Mouse (Mus musculus) MEL (cell line): ENCODE results near the gene Ndrg2. TPM values are rescaled to one million over a fixed set of nuclear protein-coding genes. Genes with fewer than 3 reads are reported as not detected.

Experiments
- DNase-seq: peaks from one replicate; pipeline ENCODE4 v3.0.0; 2011; ENCODE audit warnings: low read depth, low spot score
- H3K27ac ChIP-seq: 2 replicates; pipeline ENCODE4 v1.5.1; 2012; ENCODE audit warnings: low read depth, mild to moderate bottlenecking, control low read depth, low read length, moderate library complexity; ENCODE audit not compliant: control insufficient read depth
- H3K27me3 ChIP-seq, 2 experiments: fragments of 150-350 bp in 1 of 2; sonication (generic) in 1 of 2; 2 replicates each; pipeline ENCODE4 v1.6.1; 2012; ENCODE audit warnings: low read length in 2 of 2, mild to moderate bottlenecking in 2 of 2, improper control_type of control experiment in 1 of 2, moderate library complexity in 1 of 2; ENCODE audit not compliant: insufficient read depth in 2 of 2, control insufficient read depth in 1 of 2
- H3K36me3 ChIP-seq, 2 experiments: 2 replicates each; pipeline ENCODE4 v1.6.1; 2012 to 2014; ENCODE audit warnings: low read length in 2 of 2, improper control_type of control experiment in 1 of 2, inconsistent platforms in 1 of 2, mild to moderate bottlenecking in 1 of 2; ENCODE audit not compliant: insufficient read depth in 2 of 2, control insufficient read depth in 1 of 2
- H3K4me1 ChIP-seq, 2 experiments: fragments of 150-350 bp in 1 of 2; sonication (generic) in 1 of 2; 2 replicates each; pipeline ENCODE4 v1.6.1; 2012; ENCODE audit warnings: low read length in 2 of 2, improper control_type of control experiment in 1 of 2, mild to moderate bottlenecking in 1 of 2; ENCODE audit not compliant: insufficient read depth in 2 of 2, control insufficient read depth in 1 of 2
- H3K4me3 ChIP-seq, 2 experiments: fragments of 150-350 bp in 1 of 2; sonication (generic) in 1 of 2; 2 replicates each; pipeline ENCODE4 v1.5.1; 2012; ENCODE audit warnings: low read depth in 2 of 2, low read length in 2 of 2, mild to moderate bottlenecking in 2 of 2, moderate library complexity in 2 of 2, control low read depth in 1 of 2, improper control_type of control experiment in 1 of 2; ENCODE audit not compliant: control insufficient read depth in 1 of 2, insufficient read depth in 1 of 2
- H3K79me2 ChIP-seq: 2 replicates; pipeline ENCODE4 v1.6.1; 2012; ENCODE audit warnings: mild to moderate bottlenecking, low read length, moderate library complexity; ENCODE audit not compliant: control insufficient read depth, poor library complexity, insufficient read depth
- H3K9ac ChIP-seq: 2 replicates; pipeline ENCODE4 v1.6.1; 2012; ENCODE audit warnings: low read depth, mild to moderate bottlenecking, control low read depth, low read length, moderate library complexity; ENCODE audit not compliant: control insufficient read depth, poor library complexity, severe bottlenecking
- H3K9me3 ChIP-seq: fragments of 150-350 bp; sonication (generic); replicated peaks from 2 replicates; pipeline ENCODE4 v1.6.1; 2012; ENCODE audit warnings: mild to moderate bottlenecking, low read length, improper control_type of control experiment, moderate library complexity; ENCODE audit not compliant: insufficient read depth
- CHD1 ChIP-seq: IDR thresholded peaks from 2 replicates; pipeline ENCODE4 v1.6.1; 2012; ENCODE audit warnings: low read depth, mild to moderate bottlenecking, inconsistent platforms, low read length, improper control_type of control experiment
- CTCF ChIP-seq, 3 experiments: IDR thresholded peaks in 2 of 3; conservative IDR thresholded peaks in 1 of 3; 2 replicates each; pipeline ENCODE4 v1.5.1; 2011 to 2012; ENCODE audit warnings: low read length in 3 of 3, low read depth in 2 of 3, mild to moderate bottlenecking in 2 of 3, improper control_type of control experiment in 1 of 3, inconsistent platforms in 1 of 3, mixed read lengths in 1 of 3, moderate library complexity in 1 of 3; ENCODE audit not compliant: control insufficient read depth in 1 of 3, insufficient read depth in 1 of 3, poor library complexity in 1 of 3, severe bottlenecking in 1 of 3
- EP300 ChIP-seq, 2 experiments: IDR thresholded peaks; 2 replicates each; pipeline ENCODE4 v1.6.1; 2011; ENCODE audit warnings: improper control_type of control experiment in 2 of 2, low read length in 2 of 2, low read depth in 1 of 2, mild to moderate bottlenecking in 1 of 2
- ETS1 ChIP-seq: IDR thresholded peaks from 2 replicates; pipeline ENCODE4 v1.6.1; 2012; ENCODE audit warnings: low read depth, mild to moderate bottlenecking, inconsistent platforms, low read length, improper control_type of control experiment, moderate library complexity
- HCFC1 ChIP-seq: IDR thresholded peaks from 2 replicates; pipeline ENCODE4 v1.6.1; 2012; ENCODE audit warnings: low read depth, mild to moderate bottlenecking, inconsistent platforms, low read length, improper control_type of control experiment, moderate library complexity
- JUND ChIP-seq: IDR thresholded peaks from 2 replicates; pipeline ENCODE4 v1.6.1; 2011; ENCODE audit warnings: low read depth, mild to moderate bottlenecking, improper control_type of control experiment, low read length
- MEF2A ChIP-seq: IDR thresholded peaks from 2 replicates; pipeline ENCODE4 v1.6.1; 2014; ENCODE audit warnings: low read depth, mild to moderate bottlenecking, inconsistent platforms, low read length, improper control_type of control experiment; ENCODE audit not compliant: poor library complexity, insufficient replicate concordance, severe bottlenecking; ENCODE audit errors: extremely low read depth
- MXI1 ChIP-seq: IDR thresholded peaks from 2 replicates; pipeline ENCODE4 v1.6.1; 2011; ENCODE audit warnings: mild to moderate bottlenecking, low read depth, low read length, improper control_type of control experiment
- MYB ChIP-seq: IDR thresholded peaks from 2 replicates; pipeline ENCODE4 v1.6.1; 2011; ENCODE audit warnings: mild to moderate bottlenecking, low read depth, low read length, improper control_type of control experiment
- MYC ChIP-seq: IDR thresholded peaks from 2 replicates; pipeline ENCODE4 v1.6.1; 2011; ENCODE audit warnings: low read depth, mild to moderate bottlenecking, low read length, improper control_type of control experiment, moderate library complexity
- NELFE ChIP-seq: IDR thresholded peaks from 2 replicates; pipeline ENCODE4 v1.6.1; 2011; ENCODE audit warnings: low read depth, low read length, improper control_type of control experiment
- NRF1 ChIP-seq: IDR thresholded peaks from 2 replicates; pipeline ENCODE4 v1.6.1; 2014; ENCODE audit warnings: low read depth, mild to moderate bottlenecking, inconsistent platforms, low read length, improper control_type of control experiment, moderate library complexity; ENCODE audit not compliant: poor library complexity, insufficient read depth, severe bottlenecking
- POLR2AphosphoS5 ChIP-seq: IDR thresholded peaks from 2 replicates; pipeline ENCODE4 v1.6.1; 2012; ENCODE audit warnings: low read depth, borderline replicate concordance, mild to moderate bottlenecking, inconsistent platforms, low read length, moderate library complexity, mixed read lengths
- RCOR1 ChIP-seq: IDR thresholded peaks from 2 replicates; pipeline ENCODE4 v1.6.1; 2012; ENCODE audit warnings: low read depth, mild to moderate bottlenecking, inconsistent platforms, low read length, improper control_type of control experiment
- SMC3 ChIP-seq: IDR thresholded peaks from 2 replicates; pipeline ENCODE4 v1.6.1; 2011; ENCODE audit warnings: low read depth, low read length, improper control_type of control experiment
- TBP ChIP-seq: IDR thresholded peaks from 2 replicates; pipeline ENCODE4 v1.8.0; 2011; ENCODE audit warnings: low read depth, low read length, improper control_type of control experiment
- TCF12 ChIP-seq: IDR thresholded peaks from 2 replicates; pipeline ENCODE4 v1.6.1; 2014; ENCODE audit warnings: low read depth, mild to moderate bottlenecking, inconsistent platforms, low read length, improper control_type of control experiment, moderate library complexity
- USF1 ChIP-seq: IDR thresholded peaks from 2 replicates; pipeline ENCODE4 v1.6.1; 2014; ENCODE audit warnings: low read depth, mild to moderate bottlenecking, inconsistent platforms, low read length, improper control_type of control experiment, moderate library complexity
- USF2 ChIP-seq, 2 experiments: IDR thresholded peaks; 2 replicates each; pipeline ENCODE4 v1.6.1; 2011 to 2012; ENCODE audit warnings: improper control_type of control experiment in 2 of 2, low read length in 2 of 2, borderline replicate concordance in 1 of 2, inconsistent platforms in 1 of 2, low read depth in 1 of 2, mild to moderate bottlenecking in 1 of 2; ENCODE audit not compliant: insufficient read depth in 1 of 2
- ZC3H11A ChIP-seq: IDR thresholded peaks from 2 replicates; pipeline ENCODE4 v1.6.1; 2012; ENCODE audit warnings: low read depth, mild to moderate bottlenecking, inconsistent platforms, low read length, improper control_type of control experiment
- ZKSCAN1 ChIP-seq: IDR thresholded peaks from 2 replicates; pipeline ENCODE4 v1.6.1; 2012; ENCODE audit warnings: low read depth, mild to moderate bottlenecking, inconsistent platforms, low read length, improper control_type of control experiment, moderate library complexity
- ZMIZ1 ChIP-seq: IDR thresholded peaks from 2 replicates; pipeline ENCODE4 v1.6.1; 2012; ENCODE audit warnings: low read depth, mild to moderate bottlenecking, inconsistent platforms, low read length, improper control_type of control experiment, moderate library complexity
- polyA plus RNA-seq, 2 experiments: library from polyadenylated mRNA; stranded (reverse) in 1 of 2; unstranded in 1 of 2; fragments of >175 nt in 1 of 2; fragments of >200 nt in 1 of 2; gene quantifications; 2 replicates each; pipeline versions ENCODE4 v1.2.1 to v1.2.4; 2012; ENCODE audit warnings: low replicate concordance in 2 of 2, low read depth in 1 of 2; ENCODE audit not compliant: insufficient read length in 2 of 2, insufficient read depth in 1 of 2, missing spikeins in 1 of 2
- total RNA-seq: library from RNA; depleted of rRNA; stranded (reverse); fragments of 300-350 nt; gene quantifications from 2 replicates; pipeline ENCODE4 v1.2.3, GENCODE M21; 2012

Gene Ndrg2
- total and polyA plus RNA-seq, 3 experiments: 11.2 to 48.6 TPM; not detected in 1

DNA sequence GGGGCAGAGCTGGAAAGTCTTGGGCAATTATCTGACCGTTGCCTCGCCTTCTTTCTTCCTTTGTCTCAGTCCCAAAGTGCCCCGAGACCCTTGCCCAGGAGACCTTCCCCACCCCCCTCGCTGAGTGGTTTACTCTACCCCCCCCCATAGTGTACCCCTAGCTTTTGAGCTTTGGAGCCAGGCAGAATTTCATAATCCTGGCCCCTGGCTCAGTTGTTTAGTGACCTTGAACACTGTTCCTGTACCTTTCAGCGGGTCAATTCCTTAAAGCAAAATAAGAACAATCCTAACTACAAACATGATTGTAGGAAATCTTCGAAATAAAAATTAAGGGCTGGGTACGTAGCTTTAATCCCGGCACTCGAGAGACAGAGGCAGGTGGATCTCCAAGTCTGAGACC lies 27.6 kb upstream of the Ndrg2 start:
- H3K4me1 ChIP-seq: no peaks in the 10 kb centered on the region
- TF ChIP-seq CHD1 (no peak), NELFE (no peak), CTCF (IDR thresholded peaks at IDR 0.05 in 2 of 3, conservative IDR thresholded peaks at IDR 0.05 in 1 of 3; ENCODE audit: control insufficient read depth in 1 of 3, insufficient read depth in 1 of 3, low read depth in 2 of 3, low read length in 3 of 3, poor library complexity in 1 of 3, severe bottlenecking in 1 of 3) (no peak), MXI1 (no peak), USF2 (IDR thresholded peaks at IDR 0.05; ENCODE audit: borderline replicate concordance in 1 of 2, insufficient read depth in 1 of 2, low read depth in 1 of 2, low read length in 2 of 2) (no peak), TBP (no peak), EP300 (IDR thresholded peaks at IDR 0.05; ENCODE audit: low read depth in 1 of 2, low read length in 2 of 2) (no peak), JUND (no peak), RCOR1 (no peak), MEF2A (no peak), MYB (no peak), TCF12 (no peak), HCFC1 (no peak), USF1 (no peak), SMC3 (no peak), ZC3H11A (no peak), POLR2AphosphoS5 (no peak)
- H3K9me3 ChIP-seq: no peaks in the 10 kb centered on the region
- no peak for DNase-seq
- H3K9ac ChIP-seq: no peak overlapping the region
- no peaks in the 10 kb centered on the region; a peak in 2 of 4 replicates for H3K27me3 ChIP-seq
- H3K4me3 ChIP-seq: no peak overlapping the region
- no peak overlapping the region for H3K27ac ChIP-seq
- H3K79me2 ChIP-seq: no peaks in the 10 kb centered on the region
- no peaks in the 10 kb centered on the region for H3K36me3 ChIP-seq

DNA sequence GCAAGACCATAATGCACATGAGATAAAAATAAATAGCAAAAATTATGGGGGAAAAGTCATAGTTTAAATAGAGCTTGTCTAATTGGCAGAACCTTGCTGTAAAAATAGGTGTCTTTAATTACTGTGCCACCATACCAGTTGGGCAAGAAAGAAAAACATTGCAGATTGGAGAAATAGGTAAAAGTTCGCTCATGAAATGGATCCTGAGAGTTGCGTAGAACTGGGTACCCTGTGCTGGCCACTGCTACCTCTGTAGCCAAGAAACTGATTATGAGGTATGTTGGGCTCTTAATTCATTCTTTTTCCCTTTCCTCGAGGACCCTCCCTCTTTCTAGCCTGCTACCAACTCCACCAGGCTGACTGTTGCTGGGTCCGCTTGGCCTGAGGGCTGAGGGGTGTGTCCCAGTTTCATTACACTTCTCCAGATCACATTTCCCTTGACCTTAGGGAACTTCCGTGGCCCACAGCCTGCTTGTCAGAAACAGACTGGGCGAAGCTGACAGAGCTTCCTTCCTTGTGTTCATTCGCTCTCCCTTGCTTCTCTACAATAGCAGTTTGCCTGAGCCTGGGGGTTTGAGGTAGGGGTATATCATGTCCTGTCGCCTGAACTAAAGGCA lies 27.1 kb upstream of the Ndrg2 start:
- no peak for TF ChIP-seq EP300 (IDR thresholded peaks at IDR 0.05; ENCODE audit: low read depth in 1 of 2, low read length in 2 of 2)
- no peak for TF ChIP-seq NRF1
- TF ChIP-seq USF2 (IDR thresholded peaks at IDR 0.05; ENCODE audit: borderline replicate concordance in 1 of 2, insufficient read depth in 1 of 2, low read depth in 1 of 2, low read length in 2 of 2): no peak
- no peak for TF ChIP-seq ZKSCAN1
- no peak for TF ChIP-seq ZMIZ1
- TF ChIP-seq MYC: no peak
- no peak for TF ChIP-seq ETS1
- Histone ChIP-seq H3K27me3 (no peaks in the 10 kb centered on the region; a peak in 2 of 4 replicates), H3K4me3 (no peak overlapping the region), H3K36me3 (no peaks in the 10 kb centered on the region), H3K79me2 (no peaks in the 10 kb centered on the region), H3K9me3 (no peaks in the 10 kb centered on the region), H3K4me1 (no peaks in the 10 kb centered on the region), H3K9ac (no peak overlapping the region), H3K27ac (no peak overlapping the region)
- no peak for DNase-seq
